Mouse (Mus musculus) embryonic facial prominence, embryonic 11.5 days (tissue): Measurements from ENCODE around the gene Plau. TPM values are rescaled to one million over a fixed set of nuclear protein-coding genes. Genes with fewer than 3 reads are reported as not detected.

Experiments
- ATAC-seq: fragments of 200-750 bp; cut with Nextera tagmentation; replicated peaks from 2 replicates; pipeline ENCODE4 v1.8.0; 2017; ENCODE audit warnings: low read depth; ENCODE audit not compliant: insufficient number of reproducible peaks, low FRiP score, low TSS enrichment
- DNase-seq: peaks from one replicate; pipeline ENCODE4 v3.0.0-alpha.2; 2015; ENCODE audit warnings: low spot score
- H3K27ac ChIP-seq: fragments of 300-500 bp; sonication (generic); replicated peaks from 2 replicates; pipeline ENCODE4 v1.5.1; 2014; ENCODE audit warnings: mild to moderate bottlenecking, low read depth, low read length, control low read depth
- H3K27me3 ChIP-seq: fragments of 300-500 bp; sonication (generic); 2 replicates; pipeline ENCODE4 v1.6.1; 2014; ENCODE audit warnings: mild to moderate bottlenecking, low read length, moderate library complexity, mixed read lengths; ENCODE audit not compliant: control insufficient read depth, insufficient read depth
- H3K36me3 ChIP-seq: fragments of 300-500 bp; sonication (generic); replicated peaks from 2 replicates; pipeline ENCODE4 v1.6.1; 2014; ENCODE audit warnings: low read depth, mild to moderate bottlenecking, low read length, moderate library complexity, mixed read lengths; ENCODE audit not compliant: control insufficient read depth, insufficient read depth
- H3K4me1 ChIP-seq: fragments of 300-500 bp; sonication (generic); 2 replicates; pipeline ENCODE4 v1.6.1; 2014; ENCODE audit warnings: low read length, mixed read lengths; ENCODE audit not compliant: control insufficient read depth, insufficient read depth
- H3K4me2 ChIP-seq: fragments of 300-500 bp; sonication (generic); 2 replicates; pipeline ENCODE4 v1.6.1; 2014; ENCODE audit warnings: low read depth, mild to moderate bottlenecking, control low read depth, low read length, moderate library complexity
- H3K4me3 ChIP-seq: fragments of 300-500 bp; sonication (generic); 2 replicates; pipeline ENCODE4 v1.5.1; 2014; ENCODE audit warnings: low read depth, low read length, control low read depth
- H3K9ac ChIP-seq: fragments of 300-500 bp; sonication (generic); replicated peaks from 2 replicates; pipeline ENCODE4 v1.6.1; 2014; ENCODE audit warnings: mild to moderate bottlenecking, control low read depth, low read length
- H3K9me3 ChIP-seq: fragments of 300-500 bp; sonication (generic); replicated peaks from 2 replicates; pipeline ENCODE4 v1.6.1; 2016; ENCODE audit warnings: mild to moderate bottlenecking, low read length, inconsistent platforms, mixed read lengths; ENCODE audit not compliant: control insufficient read depth
- WGBS: fragments of 180-500 bp; shearing (Covaris S2); extraction: QIAGEN DNeasy Blood & Tissue Kit; methylation state at CpG from one replicate; pipeline ENCODE4 v1.1.7; 2014; 5-methylcytosine and 5-hydroxymethylcytosine counted together
- polyA plus RNA-seq: library from polyadenylated mRNA; unstranded; fragments of >200 nt; fragmentation: Nextera tagmentation; extraction: Ambion mirVana; gene quantifications from 2 replicates; pipeline ENCODE4 v1.2.1, GENCODE M21; 2014

Plau gene
- polyA plus RNA-seq, 1 experiment from 2014 or later, result 0.83 TPM

- Histone ChIP-seq H3K4me1 (no peaks in the 10 kb centered on the region), H3K9me3 (no peaks in the 10 kb centered on the region), H3K27me3 (no peaks in the 10 kb centered on the region), H3K27ac (no peak overlapping the region), H3K36me3 (no peaks in the 10 kb centered on the region), H3K4me3 (no peak overlapping the region), H3K4me2 (no peak overlapping the region), H3K9ac (no peak overlapping the region)
- 89% methylated on average over 8 of the region's 8 CpGs for WGBS
- DNase-seq, result no peak
- ATAC-seq, result no peak
Observed at GRCm38 (mm10) chr14:20811236-20811635, 25.2 kb upstream of the Plau start.

GRCm38 (mm10) chr14:20811779-20812406 lies 24.6 kb upstream of the Plau start:
- H3K9ac ChIP-seq, result no peak overlapping the region
- ATAC-seq (no peak), DNase-seq (no peak)
- no peak overlapping the region for H3K4me3 ChIP-seq
- H3K27me3 ChIP-seq, result no peaks in the 10 kb centered on the region
- H3K27ac ChIP-seq, result no peak overlapping the region
- no peaks in the 10 kb centered on the region for H3K4me1 ChIP-seq
- 71% methylated on average over 7 of the region's 7 CpGs for WGBS
- H3K9me3 ChIP-seq, result no peaks in the 10 kb centered on the region
- H3K36me3 ChIP-seq, result no peaks in the 10 kb centered on the region
- H3K4me2 ChIP-seq, result no peak overlapping the region

- H3K4me3 ChIP-seq, result no peak overlapping the region
- H3K4me1 ChIP-seq, result no peaks in the 10 kb centered on the region
- no peak overlapping the region for H3K9ac ChIP-seq
- no peaks in the 10 kb centered on the region for H3K9me3 ChIP-seq
- H3K27ac ChIP-seq, result no peak overlapping the region
- no peaks in the 10 kb centered on the region for H3K36me3 ChIP-seq
- H3K27me3 ChIP-seq, result no peaks in the 10 kb centered on the region
- 85% methylated on average over 3 of the region's 3 CpGs for WGBS
- no peak for DNase-seq
- H3K4me2 ChIP-seq, result no peak overlapping the region
- ATAC-seq, result no peak
Observed at GRCm38 (mm10) chr14:20815448-20815847, 21.0 kb upstream of the Plau start.

- H3K36me3 ChIP-seq, result no peaks in the 10 kb centered on the region
- no peaks in the 10 kb centered on the region for H3K9me3 ChIP-seq
- WGBS, result 77% methylated on average over 1 of the region's 1 CpGs
- H3K4me3 ChIP-seq, result no peak overlapping the region
- no peak for ATAC-seq
- no peak overlapping the region for H3K27ac ChIP-seq
- no peaks in the 10 kb centered on the region for H3K27me3 ChIP-seq
- H3K4me1 ChIP-seq, result no peaks in the 10 kb centered on the region
- DNase-seq, result no peak
- H3K9ac ChIP-seq, result no peak overlapping the region
- no peak overlapping the region for H3K4me2 ChIP-seq
Observed at GRCm38 (mm10) chr14:20824517-20824916, 11.9 kb upstream of the Plau start.

- Histone ChIP-seq H3K4me1 (no peaks in the 10 kb centered on the region), H3K27me3 (no peaks in the 10 kb centered on the region), H3K27ac (no peak overlapping the region), H3K36me3 (no peaks in the 10 kb centered on the region), H3K4me2 (no peak overlapping the region), H3K4me3 (no peak overlapping the region), H3K9me3 (no peaks in the 10 kb centered on the region), H3K9ac (no peak overlapping the region)
- WGBS, result 88% methylated on average over 2 of the region's 2 CpGs
- no peak for DNase-seq
- no peak for ATAC-seq
Observed at GRCm38 (mm10) chr14:20825516-20825915, 10.9 kb upstream of the Plau start.

- no peak for DNase-seq
- 77% methylated on average over 8 of the region's 8 CpGs for WGBS
- no peak for ATAC-seq
- H3K4me3 ChIP-seq, result no peak overlapping the region
- H3K36me3 ChIP-seq, result no peaks in the 10 kb centered on the region
- H3K27me3 ChIP-seq, result no peaks in the 10 kb centered on the region
- H3K27ac ChIP-seq, result no peak overlapping the region
- H3K9ac ChIP-seq, result no peak overlapping the region
- no peaks in the 10 kb centered on the region for H3K9me3 ChIP-seq
- no peaks in the 10 kb centered on the region for H3K4me1 ChIP-seq
- no peak overlapping the region for H3K4me2 ChIP-seq
Observed at GRCm38 (mm10) chr14:20827061-20827460, 9.4 kb upstream of the Plau start.

GRCm38 (mm10) chr14:20827491-20827890 lies 9.0 kb upstream of the Plau start:
- Histone ChIP-seq H3K27ac (no peak overlapping the region), H3K9me3 (no peaks in the 10 kb centered on the region), H3K27me3 (no peaks in the 10 kb centered on the region), H3K4me3 (no peak overlapping the region), H3K4me2 (no peak overlapping the region), H3K4me1 (no peaks in the 10 kb centered on the region), H3K36me3 (no peaks in the 10 kb centered on the region), H3K9ac (no peak overlapping the region)
- 91% methylated on average over 5 of the region's 5 CpGs for WGBS
- ATAC-seq, result no peak
- no peak for DNase-seq

GRCm38 (mm10) chr14:20828524-20828923 lies 7.9 kb upstream of the Plau start:
- Histone ChIP-seq H3K9ac (no peak overlapping the region), H3K9me3 (no peaks in the 10 kb centered on the region), H3K36me3 (no peaks in the 10 kb centered on the region), H3K27ac (no peak overlapping the region), H3K4me3 (no peak overlapping the region), H3K27me3 (no peaks in the 10 kb centered on the region), H3K4me2 (no peak overlapping the region), H3K4me1 (no peaks in the 10 kb centered on the region)
- no peak for ATAC-seq
- no peak for DNase-seq
- 87% methylated on average over 3 of the region's 3 CpGs for WGBS
